Mouse (Mus musculus) heart, embryonic 14.5 days (tissue): Measurements from ENCODE around the gene Zdhhc19. TPM values are rescaled to one million over a fixed set of nuclear protein-coding genes. Genes with fewer than 3 reads are reported as not detected.

Experiments used
- ATAC-seq: fragments of 200-750 bp; cut with Nextera tagmentation; 2 replicates; pipeline ENCODE4 v1.8.0; 2017; ENCODE audit warnings: low read depth, moderate TSS enrichment; ENCODE audit not compliant: insufficient number of reproducible peaks, insufficient read depth, low FRiP score
- H3K27ac ChIP-seq, 2 experiments: fragments of 200-500 bp in 1 of 2; fragments of 300-500 bp in 1 of 2; sonication (generic) in 1 of 2; replicated peaks in 1 of 2; 2 replicates each; pipeline ENCODE4 v1.5.1; 2012 to 2014; ENCODE audit warnings: low read depth in 2 of 2, low read length in 2 of 2, control low read depth in 1 of 2, mild to moderate bottlenecking in 1 of 2, mixed read lengths in 1 of 2; ENCODE audit not compliant: control insufficient read depth in 1 of 2, insufficient read depth in 1 of 2
- H3K27me3 ChIP-seq: fragments of 300-500 bp; sonication (generic); 2 replicates; pipeline ENCODE4 v1.6.1; 2014; ENCODE audit warnings: mild to moderate bottlenecking, low read length, control low read depth; ENCODE audit not compliant: control insufficient read depth, insufficient read depth
- H3K36me3 ChIP-seq: fragments of 300-500 bp; sonication (generic); 2 replicates; pipeline ENCODE4 v1.6.1; 2014; ENCODE audit warnings: mild to moderate bottlenecking, control low read depth, low read length, mixed read lengths; ENCODE audit not compliant: control insufficient read depth, insufficient read depth
- H3K4me1 ChIP-seq, 2 experiments: fragments of 200-500 bp in 1 of 2; fragments of 300-500 bp in 1 of 2; sonication (generic) in 1 of 2; 2 replicates each; pipeline ENCODE4 v1.6.1; 2012 to 2014; ENCODE audit warnings: low read length in 2 of 2, control low read depth in 1 of 2, mixed read lengths in 1 of 2; ENCODE audit not compliant: control insufficient read depth in 2 of 2, insufficient read depth in 2 of 2
- H3K4me2 ChIP-seq: fragments of 300-500 bp; sonication (generic); 2 replicates; pipeline ENCODE4 v1.6.1; 2014; ENCODE audit warnings: mild to moderate bottlenecking, low read length
- H3K4me3 ChIP-seq, 2 experiments: fragments of 200-500 bp in 1 of 2; fragments of 300-500 bp in 1 of 2; sonication (generic) in 1 of 2; 2 replicates each; pipeline ENCODE4 v1.5.1; 2012 to 2014; ENCODE audit warnings: low read length in 2 of 2, mild to moderate bottlenecking in 2 of 2, control low read depth in 1 of 2, low read depth in 1 of 2, moderate library complexity in 1 of 2; ENCODE audit not compliant: control insufficient read depth in 1 of 2, insufficient read depth in 1 of 2
- H3K9ac ChIP-seq: fragments of 300-500 bp; sonication (generic); 2 replicates; pipeline ENCODE4 v1.6.1; 2014; ENCODE audit warnings: mild to moderate bottlenecking, low read length
- H3K9me3 ChIP-seq: fragments of 300-500 bp; sonication (generic); 2 replicates; pipeline ENCODE4 v1.6.1; 2016; ENCODE audit warnings: low read length, control low read depth; ENCODE audit not compliant: control insufficient read depth
- WGBS: fragments of 180-500 bp; shearing (Covaris S2); extraction: QIAGEN DNeasy Blood & Tissue Kit; methylation state at CpG from one replicate; pipeline ENCODE4 v1.1.7; 2014; 5-methylcytosine and 5-hydroxymethylcytosine counted together
- polyA plus RNA-seq: library from polyadenylated mRNA; unstranded; fragments of >200 nt; fragmentation: Nextera tagmentation; extraction: Ambion mirVana; gene quantifications from 2 replicates; pipeline ENCODE4 v1.2.1, GENCODE M21; 2014

Gene Zdhhc19
- polyA plus RNA-seq, 1 experiment from 2014 or later = not detected

DNA sequence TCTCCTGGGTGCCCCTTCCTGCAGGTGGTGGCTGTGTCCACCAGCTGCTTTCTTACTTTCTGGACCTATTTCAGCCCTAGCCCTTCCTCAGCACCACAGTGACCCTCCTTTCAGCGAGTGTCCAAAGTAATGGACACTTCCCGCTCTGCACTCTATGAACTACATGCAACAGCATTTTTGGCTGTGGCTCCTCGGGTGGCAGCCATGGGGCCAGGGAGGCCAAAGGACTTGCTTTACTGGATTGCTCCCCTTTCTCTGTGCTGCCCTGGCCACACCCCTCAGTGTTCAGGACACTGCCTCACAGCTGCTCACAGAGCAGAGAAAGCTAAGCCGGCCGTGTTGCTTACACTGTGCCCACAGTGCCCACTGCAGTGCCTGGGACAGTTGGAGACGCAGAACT is 7.6 kb downstream of the Zdhhc19 start:
- Histone ChIP-seq H3K36me3 (no peaks in the 10 kb centered on the region), H3K4me2 (no peak overlapping the region), H3K27me3 (0 out of 2 replicates have a peak, but pooled peaks cover 3% of the 10 kb centered on the region), H3K27ac (no peak overlapping the region), H3K4me3 (no peak overlapping the region), H3K4me1 (peaks cover 4 to 13% of the 10 kb centered on the region in 2 experiments), H3K9ac (no peak overlapping the region), H3K9me3 (no peaks in the 10 kb centered on the region)
- WGBS = 76% methylated on average over 6 of the region's 6 CpGs
- no peak for ATAC-seq

DNA sequence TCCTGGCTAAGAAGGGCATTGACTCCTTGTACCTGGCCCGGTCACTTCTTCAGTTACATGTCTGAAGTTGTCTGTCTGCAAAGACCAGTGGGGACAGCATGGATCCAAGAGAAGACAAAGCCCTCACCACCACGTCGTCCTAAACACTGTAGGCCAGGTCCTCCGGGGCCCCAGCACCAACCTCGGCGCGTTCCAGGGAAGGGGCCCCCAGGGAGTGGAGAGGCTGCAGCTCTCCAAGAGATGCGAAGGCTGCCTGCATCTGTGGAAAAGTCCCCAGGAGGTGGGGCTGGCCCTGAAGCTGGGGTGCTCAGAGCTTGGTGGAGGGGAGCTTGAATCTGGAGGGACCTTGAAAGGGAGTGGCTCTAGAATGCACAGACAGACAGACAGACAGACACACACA is 10.2 kb downstream of the Zdhhc19 start:
- 0 out of 2 replicates have a peak, but pooled peaks cover 3% of the 10 kb centered on the region for H3K27me3 ChIP-seq
- peaks cover 28 to 36% of the 10 kb centered on the region in 2 experiments for H3K4me1 ChIP-seq
- H3K9ac ChIP-seq = no peak overlapping the region
- no peaks in the 10 kb centered on the region for H3K9me3 ChIP-seq
- H3K27ac ChIP-seq = no peak overlapping the region
- 76% methylated on average over 8 of the region's 8 CpGs for WGBS
- no peak overlapping the region for H3K4me2 ChIP-seq
- no peaks in the 10 kb centered on the region for H3K36me3 ChIP-seq
- no peak overlapping the region for H3K4me3 ChIP-seq
- no peak for ATAC-seq

DNA sequence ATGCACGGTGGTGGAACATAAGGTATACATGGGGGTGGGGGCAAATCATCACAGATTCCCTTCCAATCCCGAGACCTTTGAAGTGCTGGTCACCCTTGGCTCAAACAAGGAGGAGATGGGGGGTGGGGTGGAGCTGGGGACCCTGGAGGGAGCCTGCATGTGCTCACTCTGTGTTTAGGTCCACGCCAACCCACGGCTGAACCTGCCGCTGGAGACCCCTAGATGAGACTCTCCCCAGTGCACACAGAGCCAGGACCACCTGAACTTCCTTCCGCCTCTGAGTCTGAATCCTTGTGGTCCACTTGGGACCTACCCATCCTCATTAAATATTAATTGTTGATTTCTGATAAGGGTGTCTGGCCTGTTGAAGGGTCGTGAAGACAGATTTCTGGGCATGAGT is 10.8 kb downstream of the Zdhhc19 start:
- no peak overlapping the region for H3K4me3 ChIP-seq
- H3K4me1 ChIP-seq = peaks cover 30 to 39% of the 10 kb centered on the region in 2 experiments
- 0 out of 2 replicates have a peak, but pooled peaks cover 3% of the 10 kb centered on the region for H3K27me3 ChIP-seq
- H3K36me3 ChIP-seq = no peaks in the 10 kb centered on the region
- no peak for ATAC-seq
- H3K4me2 ChIP-seq = no peak overlapping the region
- no peak overlapping the region for H3K9ac ChIP-seq
- 79% methylated on average over 7 of the region's 7 CpGs for WGBS
- H3K27ac ChIP-seq = no peak overlapping the region
- H3K9me3 ChIP-seq = no peaks in the 10 kb centered on the region

DNA sequence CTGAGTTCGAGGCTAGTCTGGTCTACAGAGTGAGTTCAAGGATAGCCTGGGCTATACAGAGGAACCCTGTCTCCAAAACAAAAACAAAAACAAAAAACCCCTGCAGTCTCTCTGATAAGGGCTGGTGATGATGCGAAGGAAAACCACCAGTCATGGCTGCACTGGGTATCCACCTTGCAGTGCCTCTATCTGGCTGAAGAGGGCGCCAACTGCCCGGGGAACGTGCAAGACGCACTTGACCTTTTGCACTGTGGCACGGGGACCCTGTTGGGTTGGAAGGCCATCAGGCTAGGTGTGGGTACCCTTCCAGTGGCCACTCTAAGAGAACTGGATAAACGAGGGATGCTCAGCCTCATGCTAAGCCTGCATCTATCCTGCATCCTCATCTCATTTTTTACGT is 11.3 kb downstream of the Zdhhc19 start:
- Histone ChIP-seq H3K9me3 (no peaks in the 10 kb centered on the region), H3K9ac (no peak overlapping the region), H3K4me1 (peaks cover 30 to 39% of the 10 kb centered on the region in 2 experiments), H3K27me3 (0 out of 2 replicates have a peak, but pooled peaks cover 3% of the 10 kb centered on the region), H3K36me3 (no peaks in the 10 kb centered on the region), H3K4me2 (no peak overlapping the region), H3K4me3 (no peak overlapping the region), H3K27ac (no peak overlapping the region)
- 18% methylated on average over 9 of the region's 9 CpGs for WGBS
- ATAC-seq = no peak

DNA sequence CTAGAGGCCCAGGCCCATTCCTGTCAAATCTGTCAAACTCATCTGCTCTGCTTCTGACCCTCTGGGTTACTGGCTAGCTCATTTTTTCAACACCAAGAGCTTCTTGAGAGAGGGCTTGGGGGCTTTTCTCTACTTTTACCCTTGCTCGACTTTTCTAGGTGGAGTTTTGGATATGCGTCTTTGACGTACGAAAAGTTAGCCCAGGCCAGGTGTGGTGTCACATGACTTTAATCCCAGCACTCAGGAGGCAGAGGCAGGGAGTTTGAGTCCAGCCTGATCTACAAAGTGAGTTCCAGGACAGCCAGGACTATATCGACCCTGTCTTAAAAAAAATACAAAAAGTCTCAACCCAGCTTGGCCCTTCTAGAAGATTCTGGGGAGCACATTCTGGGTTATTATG is 12.0 kb downstream of the Zdhhc19 start:
- H3K27me3 ChIP-seq = 0 out of 2 replicates have a peak, but pooled peaks cover 3% of the 10 kb centered on the region
- H3K9ac ChIP-seq = no peak overlapping the region
- no peak for ATAC-seq
- 74% methylated on average over 5 of the region's 5 CpGs for WGBS
- H3K4me1 ChIP-seq = peaks cover 30 to 39% of the 10 kb centered on the region in 2 experiments
- H3K36me3 ChIP-seq = no peaks in the 10 kb centered on the region
- H3K27ac ChIP-seq = no peak overlapping the region
- H3K9me3 ChIP-seq = no peaks in the 10 kb centered on the region
- no peak overlapping the region for H3K4me3 ChIP-seq
- H3K4me2 ChIP-seq = no peak overlapping the region

DNA sequence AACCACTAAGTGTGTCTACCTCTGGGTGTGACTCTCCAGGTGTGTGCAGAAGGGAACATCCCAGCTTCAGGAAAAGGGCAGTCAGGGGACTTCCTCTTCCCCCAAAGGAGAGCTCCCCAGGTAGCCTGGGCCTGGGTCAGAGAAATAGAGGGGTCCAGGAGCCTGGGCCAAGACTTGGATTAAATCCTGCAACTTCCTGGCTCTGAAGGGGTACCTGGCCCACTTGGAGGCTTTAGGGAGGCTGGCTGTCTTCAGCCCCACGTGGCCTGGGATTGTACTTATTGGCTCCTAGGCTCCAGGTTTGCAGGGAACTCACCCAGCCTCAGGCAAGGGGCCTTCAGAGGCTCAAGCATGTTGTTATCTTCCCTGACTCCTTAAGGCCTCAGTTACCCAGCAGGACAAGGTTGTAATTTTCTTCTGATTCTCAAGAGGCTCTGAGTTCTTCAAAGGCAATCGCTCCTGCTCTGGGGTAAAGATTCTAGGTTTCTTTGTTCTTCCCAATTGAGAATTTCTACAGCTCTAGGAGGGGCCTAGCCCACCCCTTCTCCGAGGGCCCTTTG is 12.5 kb downstream of the Zdhhc19 start:
- Histone ChIP-seq H3K9me3 (no peaks in the 10 kb centered on the region), H3K27me3 (0 out of 2 replicates have a peak, but pooled peaks cover 3% of the 10 kb centered on the region), H3K36me3 (no peaks in the 10 kb centered on the region), H3K4me1 (peaks cover 30 to 39% of the 10 kb centered on the region in 2 experiments), H3K9ac (0 out of 2 replicates have a peak overlapping the region, but pooled peaks have one; percentile 27), H3K27ac (peak overlapping the region; percentile 86 to 90), H3K4me2 (peak overlapping the region; percentile 8), H3K4me3 (no peak overlapping the region)
- WGBS = 37% methylated on average over 3 of the region's 3 CpGs
- no peak for ATAC-seq

DNA sequence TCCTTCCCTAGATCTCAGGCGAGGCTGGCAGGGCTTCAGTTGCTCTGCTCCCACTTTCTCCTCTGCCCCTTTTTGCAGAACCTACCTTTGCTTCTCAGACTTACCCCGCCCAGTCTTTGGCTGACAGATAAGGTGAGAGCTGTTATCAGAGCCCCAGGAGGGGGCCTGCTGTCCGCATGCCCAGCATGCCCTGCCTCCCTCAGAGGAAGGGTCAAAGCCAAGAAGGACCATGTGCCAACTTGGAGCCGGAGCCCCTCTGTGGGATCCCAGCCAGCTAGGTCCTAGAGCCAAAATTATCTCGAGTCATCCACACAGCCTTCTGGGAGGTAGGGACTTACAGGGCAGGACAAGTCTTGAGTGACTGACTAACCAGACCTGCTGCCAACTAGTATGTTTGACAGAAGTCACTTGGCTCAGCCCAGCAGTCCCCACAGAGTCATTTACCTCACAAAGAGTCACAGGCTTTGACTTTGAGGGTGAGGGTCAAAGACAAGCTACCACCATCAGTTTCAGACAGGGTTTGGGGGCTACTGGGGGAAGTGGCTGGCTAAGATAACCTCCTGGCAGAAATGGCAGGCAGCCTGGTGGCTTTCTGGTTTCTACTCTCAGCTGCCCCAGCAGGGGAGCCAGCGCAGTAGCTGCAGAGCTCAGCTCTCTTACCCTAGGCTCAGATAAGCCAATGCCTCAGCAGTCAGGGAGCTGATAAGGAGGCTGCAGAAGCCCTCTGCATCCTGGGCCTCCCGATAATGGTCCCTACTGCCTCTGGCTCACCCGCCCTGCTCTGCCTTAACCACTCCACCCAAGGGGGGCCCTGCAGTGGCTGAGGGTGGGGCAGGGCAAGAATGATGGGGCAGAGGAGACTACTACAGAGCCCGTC is 13.2 kb downstream of the Zdhhc19 start:
- Histone ChIP-seq H3K4me1 (peaks cover 30 to 39% of the 10 kb centered on the region in 2 experiments), H3K27me3 (0 out of 2 replicates have a peak, but pooled peaks cover 3% of the 10 kb centered on the region), H3K4me2 (peak overlapping the region; percentile 8), H3K36me3 (no peaks in the 10 kb centered on the region), H3K4me3 (no peak overlapping the region), H3K9ac (0 out of 2 replicates have a peak overlapping the region, but pooled peaks have one; percentile 27), H3K27ac (peak overlapping the region; percentile 86 to 90), H3K9me3 (no peaks in the 10 kb centered on the region)
- WGBS = 11% methylated on average over 9 of the region's 9 CpGs
- ATAC-seq = peak; percentile 79
